Mouse (Mus musculus) cerebellum, adult 11 months (tissue): ENCODE measurements at regions not wholly inside any gene's neighbourhood (a gene's known extent, or its start where the extent isn't known, plus 50 kb on each side); places are given as distances from the start of the nearest gene placed in this dataset.

Experiments used
- DNase-seq: peaks from one replicate; pipeline ENCODE4 v3.0.0; 2022

DNA sequence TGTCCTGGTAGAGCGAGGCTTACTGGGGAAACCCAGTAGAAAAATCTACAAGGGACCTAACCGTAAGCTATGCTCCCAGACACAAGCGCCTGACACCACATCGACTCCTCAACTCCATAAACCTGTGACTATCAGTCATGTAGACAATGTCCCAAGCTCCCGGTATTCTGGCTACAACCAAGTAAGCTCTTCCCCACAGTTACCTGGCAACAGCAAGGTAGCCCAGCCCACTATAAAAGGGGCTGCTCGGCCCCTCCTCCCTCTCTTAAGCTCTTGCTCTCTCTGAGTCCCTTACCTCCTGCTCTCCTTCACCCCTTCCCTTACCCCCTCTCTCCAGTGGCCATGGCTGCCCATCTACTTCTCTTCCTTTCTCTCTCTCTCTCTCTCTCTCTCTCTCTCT is 178.4 kb upstream of the Ercc4 start:
- DNase-seq, result no peak

DNA sequence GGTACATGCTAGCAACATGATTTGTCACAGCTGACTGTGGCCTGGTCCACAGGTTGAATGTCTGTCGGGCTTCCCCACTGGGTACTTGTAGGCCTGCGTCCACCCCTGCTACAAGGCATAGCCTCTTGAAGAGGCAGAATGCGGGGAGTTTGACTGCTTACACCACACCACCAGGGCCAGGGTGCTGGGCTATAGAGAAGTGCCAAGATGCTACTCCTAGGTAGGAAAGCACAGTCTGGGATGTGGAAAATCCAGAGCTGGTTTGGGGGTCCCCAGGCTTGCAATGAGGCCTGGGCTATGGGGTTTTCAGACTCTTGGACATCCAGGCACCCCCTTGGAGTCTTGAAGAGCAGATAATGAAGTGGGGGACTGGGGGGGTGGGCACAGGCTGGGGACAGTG is 176.5 kb upstream of the Ercc4 start:
- DNase-seq, result no peak

DNA sequence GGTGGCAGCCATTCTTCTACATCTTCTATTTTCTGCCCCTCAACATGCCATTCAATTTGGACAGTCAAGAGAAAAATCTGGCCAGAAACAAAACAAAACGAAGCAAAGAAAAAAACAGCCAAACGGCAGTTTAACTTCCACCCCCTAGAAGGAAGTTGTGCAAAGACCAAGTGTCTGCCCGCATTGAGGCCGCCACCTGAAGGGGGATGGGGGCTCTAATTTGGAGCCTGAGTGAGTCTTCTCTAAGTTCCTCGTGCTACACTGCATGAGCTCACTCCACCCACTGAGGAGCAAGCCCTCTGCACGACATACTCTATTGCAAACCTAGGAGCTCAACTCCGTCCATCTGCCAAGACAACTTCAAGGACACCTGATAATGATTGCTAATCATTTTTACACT is 174.9 kb upstream of the Ercc4 start:
- DNase-seq, result no peak

DNA sequence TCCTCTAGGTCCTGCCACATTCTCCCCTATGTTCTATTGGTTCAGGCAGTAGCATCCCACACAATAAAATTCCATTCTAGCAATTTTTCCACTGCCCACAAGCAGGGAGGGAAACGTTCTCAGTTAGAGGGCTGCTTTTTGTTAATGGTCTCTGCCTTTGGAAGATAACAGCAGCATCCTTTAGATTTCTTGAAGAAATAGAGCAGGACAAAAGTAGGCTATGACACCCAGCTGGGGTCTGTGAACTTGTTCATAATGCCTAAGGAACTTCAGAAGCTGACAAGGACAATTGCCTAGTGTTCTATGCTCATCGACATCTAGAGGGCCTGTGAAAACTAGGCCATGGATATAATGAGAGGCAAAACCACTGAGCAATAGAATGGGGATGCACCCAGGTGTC is 174.2 kb upstream of the Ercc4 start:
- DNase-seq, result no peak

DNA sequence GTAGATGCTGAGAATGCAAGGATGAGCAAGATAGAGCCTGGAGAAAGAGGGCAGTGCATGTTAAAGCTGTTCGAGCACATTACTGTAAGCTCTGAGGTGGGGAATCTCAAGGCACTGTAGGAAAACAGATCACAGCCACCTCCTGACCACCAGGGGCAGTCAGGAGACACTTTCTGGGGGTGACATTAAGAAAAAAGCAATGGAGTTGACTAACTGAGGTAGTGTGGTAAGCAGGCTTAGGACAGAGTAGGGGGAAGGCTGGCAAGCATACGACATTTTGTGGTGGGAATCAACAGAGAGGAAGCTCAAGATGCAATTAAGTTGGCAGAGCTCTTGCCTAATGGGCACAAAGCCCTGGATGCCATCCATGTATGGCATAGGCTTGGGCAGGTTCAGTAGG is 172.9 kb upstream of the Ercc4 start:
- DNase-seq, result no peak

DNA sequence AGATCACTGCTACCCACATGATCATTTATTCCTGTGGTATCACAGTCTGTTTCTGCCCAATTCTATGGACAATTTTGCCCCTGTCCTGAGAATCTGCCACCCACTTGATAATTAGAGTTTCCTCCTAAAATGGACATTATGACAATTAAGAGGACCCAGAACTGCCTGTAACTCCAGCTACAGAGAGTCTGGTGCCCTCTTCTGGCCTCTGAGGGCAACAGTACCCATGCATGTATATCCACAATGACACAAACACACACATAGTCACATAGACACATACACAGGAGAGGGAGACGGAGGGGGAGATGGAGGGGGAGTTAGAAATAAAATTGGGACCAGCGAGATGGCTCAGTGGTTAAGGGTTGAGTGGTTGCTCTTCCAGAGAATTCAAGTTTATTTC is 170.9 kb upstream of the Ercc4 start:
- DNase-seq, result no peak

DNA sequence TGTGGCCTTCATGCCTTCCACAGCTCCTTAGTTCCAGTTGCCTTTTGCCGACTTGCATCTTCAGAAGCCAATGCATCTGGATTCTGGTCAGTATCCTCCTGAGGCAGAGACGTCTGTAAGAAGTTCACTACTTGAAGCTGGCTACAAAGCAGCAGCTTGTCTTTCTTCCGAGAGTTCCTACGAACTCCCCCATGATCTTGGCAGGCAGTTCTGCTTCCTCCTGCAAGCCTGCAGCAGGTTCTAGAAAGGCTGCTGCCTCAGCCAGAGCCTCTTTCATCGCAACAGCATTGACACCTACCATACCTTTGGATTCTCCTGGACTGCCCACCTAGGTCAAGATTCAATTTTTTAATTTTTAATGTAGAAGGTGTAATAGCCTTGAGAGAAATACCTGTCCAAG is 158.3 kb upstream of the Ercc4 start:
- DNase-seq, result no peak

DNA sequence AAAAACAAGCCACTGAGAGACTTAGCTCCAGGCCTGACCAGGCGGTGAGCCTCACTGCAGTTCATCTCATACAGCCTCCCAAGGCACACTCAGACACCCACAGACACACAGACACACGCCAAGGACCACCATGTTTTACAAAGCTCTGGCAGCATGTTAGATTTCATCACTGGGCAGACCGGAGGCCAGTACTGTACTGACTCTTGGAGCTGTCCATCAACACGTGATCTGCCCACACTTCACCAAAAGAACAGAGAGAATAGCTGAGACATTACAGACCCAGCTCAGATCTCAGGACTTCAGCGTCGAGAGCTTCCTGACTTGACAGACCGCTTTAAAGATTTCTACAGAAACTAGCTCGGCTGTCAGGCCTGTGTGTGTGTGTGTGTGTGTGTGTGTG is 155.5 kb upstream of the Ercc4 start:
- DNase-seq, result no peak

DNA sequence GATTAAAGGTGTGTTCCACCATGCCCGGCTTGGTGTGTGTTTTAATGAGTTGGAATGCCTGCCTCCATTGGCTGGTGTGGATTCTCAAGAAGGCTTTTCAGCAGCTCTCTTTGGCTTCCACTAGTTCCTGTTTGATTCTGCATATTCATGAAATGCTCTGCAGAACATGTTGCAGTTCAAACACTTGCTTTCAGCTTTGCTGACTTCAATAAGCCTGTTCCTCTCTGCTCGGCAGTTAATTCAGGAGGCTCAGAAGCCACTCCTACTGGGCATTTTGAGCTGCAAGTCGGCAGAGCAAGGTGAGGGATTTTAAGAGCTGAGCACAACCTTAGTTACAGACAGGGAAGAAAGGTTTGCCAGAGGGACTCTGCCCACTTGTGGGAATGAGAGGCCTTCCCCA is 153.1 kb upstream of the Ercc4 start:
- DNase-seq, result no peak

DNA sequence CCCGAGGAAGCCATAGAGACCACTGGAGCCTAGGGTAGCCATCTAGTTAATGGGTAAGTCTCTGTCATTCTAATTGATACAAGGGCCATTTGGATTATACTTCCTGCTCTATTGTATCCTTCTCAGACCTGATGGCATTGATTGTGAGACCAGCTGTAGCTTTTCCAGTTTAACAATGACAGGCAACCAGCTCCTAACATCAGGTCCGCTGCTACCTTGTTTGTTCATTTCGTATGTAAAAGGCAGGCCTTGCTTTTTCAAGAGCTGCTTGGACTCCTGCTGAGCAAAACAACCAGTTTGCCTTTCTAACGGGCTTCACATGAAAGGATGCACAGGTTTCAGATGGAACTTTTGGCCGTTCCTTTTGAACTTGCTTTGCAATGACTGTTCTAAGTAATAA is 148.6 kb upstream of the Ercc4 start:
- no peak for DNase-seq

DNA sequence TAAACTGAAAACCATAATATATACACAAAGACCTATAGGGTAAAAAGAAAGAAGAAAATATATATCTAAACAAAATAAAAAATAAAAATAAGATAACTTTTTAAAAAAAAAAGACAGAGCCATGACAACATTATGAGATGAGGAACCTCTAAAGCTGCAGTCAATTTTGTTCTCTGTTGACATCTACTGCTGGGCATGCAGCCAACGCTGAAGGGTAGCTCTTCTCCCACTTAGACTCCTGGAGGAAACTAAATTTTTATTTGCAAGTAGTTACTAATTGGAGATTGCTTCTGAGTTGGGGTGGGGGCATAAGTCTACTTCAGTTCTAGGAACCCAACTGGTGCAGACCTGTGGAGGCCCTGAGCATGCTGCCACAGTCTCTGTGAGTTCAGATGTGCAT is 126.8 kb upstream of the Ercc4 start:
- no peak for DNase-seq

DNA sequence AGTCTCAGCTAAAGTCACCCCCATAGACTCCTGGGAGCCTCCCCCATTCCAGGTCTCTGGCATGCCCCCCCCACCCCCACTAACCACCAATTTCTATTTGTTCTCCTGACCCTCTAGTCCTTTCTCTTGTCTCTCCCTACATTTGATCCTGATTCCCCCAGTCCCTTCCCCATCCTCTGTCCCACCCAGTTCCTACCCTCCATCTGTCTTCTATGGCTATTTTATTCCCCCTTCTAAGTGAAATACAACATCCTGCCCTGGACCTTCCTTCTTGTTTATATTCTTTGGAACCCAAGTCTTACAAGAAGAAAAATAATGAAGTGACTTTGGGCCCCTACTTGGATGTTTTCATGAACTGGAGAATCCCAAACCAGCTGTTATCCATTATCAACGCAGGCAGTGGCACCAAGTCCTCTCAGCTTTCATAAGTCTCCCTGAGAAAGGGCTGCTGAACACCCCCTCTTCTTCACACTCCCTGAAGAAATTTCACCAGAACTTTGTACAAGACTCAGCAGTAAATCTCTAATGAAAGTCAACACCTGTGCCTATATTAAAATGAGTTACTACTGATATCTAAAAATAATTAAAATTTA is 108.1 kb upstream of the Ercc4 start:
- no peak for DNase-seq

DNA sequence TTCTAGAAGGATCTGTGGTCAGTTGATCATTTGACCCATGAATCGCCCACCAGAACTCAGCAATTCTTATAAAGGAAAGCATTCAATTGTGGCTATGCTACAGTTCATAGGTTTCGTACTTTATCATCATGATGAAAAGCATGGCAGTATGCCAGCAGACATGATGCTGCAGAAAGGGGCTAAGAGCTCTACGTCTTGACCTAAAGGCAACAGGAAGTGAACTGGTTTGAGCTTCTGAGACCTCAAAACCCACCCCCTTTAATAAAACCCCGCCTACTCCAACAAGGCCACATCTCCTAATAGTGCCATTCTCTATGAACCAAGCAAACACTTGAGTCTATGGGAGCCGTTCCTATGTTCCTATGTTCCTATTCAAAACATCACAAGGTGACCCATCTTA is 96.6 kb upstream of the Ercc4 start:
- no peak for DNase-seq

DNA sequence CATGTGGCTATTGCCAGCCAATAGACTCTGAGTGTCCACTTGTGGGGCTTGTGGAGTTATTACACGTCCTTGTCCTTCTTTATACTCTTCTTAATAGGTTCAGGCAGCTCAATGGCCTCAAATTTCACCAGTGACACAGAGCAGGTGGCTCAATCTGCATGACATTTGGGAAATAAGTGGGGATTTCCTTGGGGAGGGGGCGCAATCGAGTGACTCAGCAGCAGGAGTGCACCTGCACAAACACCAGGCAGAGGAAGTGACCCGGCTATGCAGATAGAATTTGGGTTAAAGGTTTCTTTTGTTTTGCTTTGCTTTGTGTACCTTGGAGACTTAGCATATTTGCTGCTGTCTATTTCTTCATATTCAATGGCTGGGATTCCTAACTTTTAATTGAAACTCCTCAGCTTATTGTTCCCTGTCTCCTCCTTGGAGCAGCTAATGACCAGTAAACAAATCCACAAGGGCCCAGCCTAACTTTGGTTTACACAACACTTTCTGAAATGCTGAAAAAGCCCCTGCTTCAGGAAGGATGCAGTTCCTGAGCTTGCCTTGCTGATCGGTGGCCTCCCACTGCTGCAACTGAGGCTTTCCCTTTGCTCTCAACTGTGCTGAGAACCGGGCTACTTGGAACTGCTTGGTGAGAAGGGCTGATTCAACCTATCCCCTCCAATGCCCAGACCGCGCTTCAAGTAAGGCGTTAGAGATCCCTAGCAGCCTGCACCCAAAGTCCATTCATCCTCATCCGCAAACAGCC is 95.4 kb upstream of the Ercc4 start:
- DNase-seq, result no peak

DNA sequence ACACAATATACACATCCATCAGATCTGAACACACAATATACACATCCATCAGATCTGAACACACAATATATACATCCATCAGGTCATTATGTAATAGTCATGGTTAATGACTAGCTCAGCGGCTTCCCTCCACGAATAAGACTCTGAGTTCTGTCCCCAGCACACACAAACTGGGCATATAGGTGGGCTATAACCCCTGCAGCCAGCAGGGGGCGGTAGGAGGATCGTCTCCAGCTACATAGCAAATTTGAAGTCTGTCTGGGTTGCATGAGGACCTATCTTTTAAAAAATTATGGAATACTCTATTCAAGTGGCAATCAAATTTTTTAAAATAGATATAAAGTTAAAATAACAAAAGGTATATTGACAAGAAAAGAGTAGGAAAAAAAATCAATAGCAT is 86.6 kb upstream of the Ercc4 start:
- no peak for DNase-seq

DNA sequence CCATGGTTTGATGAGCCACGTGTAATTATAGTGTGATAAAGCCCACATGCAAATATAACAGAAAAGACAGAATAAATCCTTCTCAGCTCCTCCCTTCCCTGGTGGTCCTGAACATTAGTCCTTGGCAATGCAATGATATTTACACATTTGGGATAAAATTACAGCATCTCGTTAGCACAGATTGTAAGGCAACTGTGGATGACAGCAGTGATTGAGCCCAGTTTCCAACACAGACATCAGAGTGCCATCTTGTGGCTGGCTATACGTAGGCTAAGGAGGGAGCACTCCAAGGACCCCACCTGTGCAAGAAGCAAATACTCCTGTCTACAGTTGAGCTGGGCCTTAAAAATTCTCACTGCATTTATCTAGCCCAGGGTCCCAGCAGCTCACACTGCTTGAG is 84.1 kb upstream of the Ercc4 start:
- no peak for DNase-seq

DNA sequence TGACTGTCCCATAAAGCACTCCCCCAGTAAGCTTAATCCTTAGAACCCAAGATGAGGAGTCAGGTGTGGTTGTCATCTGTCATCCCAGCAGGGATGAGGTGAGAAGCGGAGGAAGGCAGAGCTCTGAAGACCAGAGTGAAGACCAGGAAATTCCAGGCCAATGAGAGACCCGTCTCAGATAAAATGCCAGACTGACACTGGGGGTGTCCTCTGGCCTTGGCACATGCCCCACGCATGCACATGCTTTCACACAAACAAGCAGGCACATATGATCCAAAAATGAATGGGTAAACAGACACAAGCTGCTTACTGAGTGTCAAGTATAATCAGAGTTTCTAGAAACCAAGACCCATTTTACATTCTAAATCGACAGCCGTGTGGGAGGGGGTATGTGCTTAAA is 75.3 kb upstream of the Ercc4 start:
- no peak for DNase-seq

DNA sequence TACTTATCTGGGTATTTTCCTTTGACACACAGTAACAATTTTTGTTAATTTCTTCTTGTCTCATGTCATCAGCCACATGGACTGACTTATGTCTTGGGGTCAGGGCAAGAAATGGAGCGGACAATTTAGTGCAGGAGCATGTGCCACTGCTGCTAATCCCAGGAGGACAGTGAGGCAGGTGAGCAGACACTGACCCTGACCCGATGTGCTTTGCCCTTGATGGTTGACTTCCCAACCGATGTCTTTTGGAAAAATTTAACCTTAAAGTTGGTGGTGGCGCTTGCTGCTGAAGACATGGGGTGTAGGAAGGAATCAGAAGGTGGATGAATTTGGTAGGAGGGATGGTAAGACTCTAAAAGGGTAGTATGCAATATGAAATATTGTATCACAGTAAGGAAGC is 72.9 kb upstream of the Ercc4 start:
- DNase-seq, result no peak

DNA sequence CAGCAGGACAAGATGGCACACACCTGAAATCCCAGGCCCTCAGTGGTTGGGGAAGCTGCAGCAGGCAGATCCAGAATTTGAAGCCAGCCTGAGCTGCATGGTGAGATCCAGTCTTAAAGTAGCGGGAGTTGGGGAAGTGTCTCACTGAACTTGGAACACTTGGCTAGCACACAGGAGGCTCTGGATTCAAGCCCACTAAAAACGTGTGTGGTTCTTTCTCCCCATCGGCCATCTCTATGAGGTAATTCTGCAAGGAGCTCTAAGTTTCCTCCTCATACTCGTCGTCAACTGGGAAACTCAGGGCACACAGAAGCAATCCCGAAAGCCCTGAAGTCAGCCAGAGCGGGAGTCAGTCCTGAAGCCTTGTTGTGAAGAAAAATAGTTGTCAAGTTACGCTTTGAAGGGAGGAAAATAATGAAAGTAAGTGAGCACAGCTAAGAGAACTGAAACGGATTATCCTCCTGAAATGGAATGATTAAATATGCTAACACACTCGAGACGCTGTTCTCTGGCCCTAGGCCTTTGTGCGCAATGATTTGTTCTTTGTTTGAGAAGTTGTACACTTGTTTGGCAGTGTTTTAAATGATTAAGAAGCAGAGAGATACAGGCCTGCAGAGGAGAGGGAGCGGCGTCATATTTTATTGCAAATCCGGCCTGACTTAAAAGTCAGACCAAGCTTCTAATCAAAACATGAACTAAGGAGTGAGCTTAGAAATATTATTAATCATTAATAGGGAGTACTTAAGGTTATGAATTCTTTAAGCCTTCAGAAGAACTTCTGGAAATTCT is 69.0 kb upstream of the Ercc4 start:
- DNase-seq, result no peak

DNA sequence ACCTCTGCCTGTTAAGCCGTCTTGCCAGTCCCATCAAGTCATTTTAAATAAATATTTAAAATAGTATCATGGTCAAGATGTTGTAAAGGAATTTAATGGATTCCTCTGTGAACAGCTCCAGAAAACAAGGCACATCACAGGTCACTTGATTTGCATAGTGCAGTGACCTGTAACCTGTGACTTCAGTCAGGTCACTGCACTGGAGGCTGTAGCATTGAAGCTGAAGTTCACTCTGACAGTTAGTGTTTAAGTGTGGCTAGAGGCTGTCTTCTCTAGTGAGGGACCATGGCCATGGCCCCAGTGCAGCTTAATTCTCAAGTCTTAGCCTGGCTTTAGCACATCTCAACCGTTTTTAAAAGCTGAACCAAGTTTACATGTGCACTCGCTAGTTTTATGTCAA is 68.1 kb upstream of the Ercc4 start:
- DNase-seq, result no peak

DNA sequence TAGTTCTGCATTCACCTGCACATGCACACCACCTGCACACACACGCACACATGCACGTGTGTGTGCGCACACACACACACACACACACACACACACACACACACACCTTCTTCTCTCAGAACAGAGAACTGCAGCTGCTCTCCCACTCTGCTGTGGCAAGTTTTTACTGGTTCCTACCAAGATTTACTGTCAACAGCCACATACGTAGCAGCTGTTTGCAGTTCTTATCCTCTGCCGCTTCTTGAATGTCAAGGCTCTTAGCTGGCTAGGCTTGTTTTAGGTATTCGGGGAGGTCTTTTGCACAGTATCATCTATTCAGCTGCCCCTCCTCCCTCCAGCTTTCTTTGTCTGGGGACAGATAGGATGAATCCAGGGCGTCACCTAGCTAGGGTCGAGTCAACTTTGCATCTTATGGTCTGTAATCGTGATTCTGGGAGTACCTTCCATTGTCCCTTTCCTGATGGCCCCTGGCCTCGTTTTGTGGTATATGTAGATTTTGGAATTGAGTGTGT is 64.3 kb upstream of the Ercc4 start:
- DNase-seq, result no peak

DNA sequence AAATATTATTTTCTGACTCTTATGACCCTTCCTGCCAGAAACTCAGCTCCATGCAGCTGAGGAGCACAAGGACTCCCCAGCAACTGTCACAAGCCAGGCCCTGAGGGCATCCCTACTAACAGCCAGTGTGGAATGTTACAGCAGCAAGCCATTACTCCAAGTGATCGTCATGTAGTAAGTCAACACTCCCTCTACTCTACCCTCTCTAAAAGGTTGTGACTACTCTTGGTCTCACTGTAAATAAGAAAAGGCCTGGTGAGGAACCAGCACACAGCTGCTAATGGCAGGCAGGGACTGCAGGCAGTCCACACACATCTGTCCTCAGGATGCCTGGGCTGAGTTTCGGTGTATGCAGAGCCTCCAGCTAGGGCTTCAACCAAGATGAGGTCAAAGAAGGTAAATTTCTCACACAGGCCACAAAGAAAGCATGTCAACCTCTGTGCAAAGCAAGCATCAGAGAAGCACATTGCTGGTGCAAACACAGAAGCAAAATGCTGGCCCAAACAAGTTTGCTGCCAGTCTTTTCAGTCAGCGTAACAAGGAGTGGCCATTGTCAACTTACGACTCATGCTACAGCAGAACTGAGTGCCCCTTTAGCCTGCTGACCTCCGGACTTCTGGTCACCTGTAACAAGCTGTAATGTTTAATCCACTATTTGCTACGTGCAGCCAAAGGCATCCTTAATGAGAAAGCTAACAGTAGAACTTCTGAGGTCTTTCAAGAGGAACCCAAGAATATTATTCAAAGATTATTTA is 62.9 kb upstream of the Ercc4 start:
- DNase-seq, result no peak

DNA sequence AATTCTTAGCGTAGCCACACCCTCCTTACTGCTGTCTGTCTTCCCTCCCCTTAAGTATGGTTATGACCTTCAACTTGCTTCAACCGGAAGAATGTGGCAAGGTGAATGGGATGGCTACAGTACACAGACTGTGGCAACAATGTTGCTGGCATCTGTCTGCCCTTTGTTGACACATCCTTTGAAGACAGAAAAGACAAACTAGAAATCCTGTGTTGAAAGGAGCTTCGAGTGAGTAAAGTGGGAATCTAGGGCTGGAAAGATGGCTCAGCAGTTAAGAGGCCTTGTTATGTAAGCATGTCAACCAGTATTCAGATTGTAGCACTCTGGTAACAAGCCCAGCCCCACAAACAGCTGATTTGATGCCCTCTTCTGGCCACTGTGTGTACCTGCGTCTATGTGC is 60.2 kb upstream of the Ercc4 start:
- DNase-seq, result no peak
